Mouse (Mus musculus) liver, embryonic 14.5 days (tissue): ENCODE results near the gene Acer1.

ENCODE experiments used
- CTCF ChIP-seq: IDR thresholded peaks from 2 replicates; pipeline ENCODE4 v1.5.1; 2016; ENCODE audit warnings: antibody characterized with exemption, low read depth, control low read depth
- EP300 ChIP-seq: IDR thresholded peaks from 2 replicates; pipeline ENCODE4 v1.6.1; 2016; ENCODE audit warnings: antibody characterized with exemption, low read depth

GRCm38 (mm10) chr17:56954871-56955270, 27.1 kb downstream of the Acer1 start:
- no peak for TF ChIP-seq CTCF
- no peak for TF ChIP-seq EP300
